Mouse (Mus musculus) thymus, postnatal 25 days (tissue): Measurements from ENCODE around the gene Slc1a7.

Experiments used
- DNase-seq: peaks from one replicate; pipeline ENCODE4 v3.0.0; 2022

Gene Slc1a7

DNA sequence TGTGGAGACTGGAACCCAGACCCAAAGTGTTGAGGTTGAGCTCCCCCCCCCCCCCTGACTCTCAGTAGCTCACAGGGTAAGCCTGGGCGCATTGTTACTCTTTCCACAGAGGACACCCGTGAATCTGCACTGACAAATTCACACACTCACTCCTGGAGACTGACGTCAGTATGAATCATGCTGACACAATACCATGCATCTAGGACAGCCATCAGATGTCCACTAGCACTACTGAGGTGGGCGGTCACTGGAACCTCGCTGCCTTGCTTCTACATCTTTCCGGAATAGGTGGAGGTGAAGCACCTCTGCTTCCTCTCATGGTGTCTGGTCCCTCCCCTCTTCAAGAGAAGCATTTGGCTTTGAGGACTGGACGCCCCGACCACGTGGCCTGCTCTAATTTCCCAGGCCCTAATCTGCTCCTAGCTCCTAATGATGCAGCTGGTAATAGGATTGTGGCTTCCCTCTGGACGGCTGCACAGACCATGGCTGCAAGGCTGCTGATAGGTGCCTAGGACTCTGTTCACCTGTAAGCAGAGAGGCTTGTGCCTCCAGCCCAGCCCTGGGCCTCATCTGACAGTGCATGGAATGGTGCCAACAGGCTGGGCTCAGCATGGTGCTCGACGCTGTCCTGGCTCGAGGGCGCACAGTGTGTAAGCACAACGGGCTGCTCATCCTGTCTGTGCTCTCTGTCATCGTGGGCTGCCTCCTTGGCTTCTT lies at the start of gene Slc1a7:
TSS of gene Slc1a7 (plus strand) at position 367 of the 717 bp plus-strand sequence.
- no peak for DNase-seq

DNA sequence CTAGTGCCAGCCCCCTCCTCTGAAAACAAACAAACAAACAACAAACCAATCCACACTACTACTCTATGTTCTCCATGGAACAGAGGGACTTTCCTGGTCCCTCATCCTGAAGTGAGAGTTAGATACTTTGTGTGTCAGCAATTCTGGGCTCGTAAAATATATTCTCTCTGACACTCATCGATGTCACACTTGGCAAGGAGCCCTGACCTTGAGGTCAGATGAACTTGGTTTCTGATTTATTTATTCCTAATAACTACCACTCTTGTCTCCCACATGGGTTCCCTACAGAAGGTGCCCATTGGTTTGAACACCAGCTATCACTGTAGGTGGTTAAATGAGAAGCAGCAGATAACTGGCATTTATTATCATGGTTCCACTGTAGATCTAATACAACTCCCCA lies 47.8 kb upstream of the Slc1a7 start:
- no peak for DNase-seq

DNA sequence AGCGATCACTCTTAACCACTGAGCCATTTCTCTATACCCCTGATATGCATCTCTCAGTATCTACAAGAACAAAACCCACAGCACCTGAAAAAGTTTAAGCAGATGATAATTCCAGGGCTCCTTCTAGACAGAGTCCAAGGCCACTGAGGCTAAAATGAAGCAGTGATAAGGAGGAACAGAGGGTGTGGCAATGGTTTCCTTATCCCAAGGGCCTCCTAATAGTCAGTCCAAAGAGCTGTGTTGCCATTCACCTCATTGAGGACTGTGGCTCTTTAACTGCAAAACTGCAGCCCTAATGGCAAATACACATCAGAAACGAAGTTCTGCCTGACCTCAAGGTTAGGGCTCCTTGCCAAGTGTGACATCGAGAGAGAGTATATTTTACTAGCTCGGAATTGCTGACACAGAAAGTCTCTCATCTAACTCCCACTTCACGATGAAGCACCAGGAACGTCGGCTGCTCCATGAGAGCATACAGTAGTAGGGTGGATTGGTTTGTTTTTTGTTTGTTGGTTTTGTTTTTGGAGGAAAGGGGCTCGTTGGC lies 46.9 kb upstream of the Slc1a7 start:
- no peak for DNase-seq

DNA sequence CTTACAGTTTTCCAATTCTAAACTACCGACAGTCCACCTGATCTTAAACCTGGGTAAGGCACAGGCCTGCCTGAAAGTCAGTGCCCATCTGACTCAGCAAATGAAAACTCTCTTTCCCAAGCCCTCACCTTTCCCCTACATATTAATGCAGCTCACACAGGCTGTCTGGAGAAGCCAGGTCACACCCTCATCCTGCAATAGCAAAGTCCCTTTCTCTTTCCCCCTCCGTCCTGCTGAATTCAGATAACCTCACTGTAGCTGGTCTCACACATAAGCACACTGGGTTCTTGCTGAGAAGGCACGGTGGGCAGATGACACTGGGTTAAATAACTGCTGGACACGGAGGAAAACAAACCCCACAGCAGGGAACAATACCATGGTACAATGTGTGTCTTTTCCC lies 46.2 kb upstream of the Slc1a7 start:
- no peak for DNase-seq

DNA sequence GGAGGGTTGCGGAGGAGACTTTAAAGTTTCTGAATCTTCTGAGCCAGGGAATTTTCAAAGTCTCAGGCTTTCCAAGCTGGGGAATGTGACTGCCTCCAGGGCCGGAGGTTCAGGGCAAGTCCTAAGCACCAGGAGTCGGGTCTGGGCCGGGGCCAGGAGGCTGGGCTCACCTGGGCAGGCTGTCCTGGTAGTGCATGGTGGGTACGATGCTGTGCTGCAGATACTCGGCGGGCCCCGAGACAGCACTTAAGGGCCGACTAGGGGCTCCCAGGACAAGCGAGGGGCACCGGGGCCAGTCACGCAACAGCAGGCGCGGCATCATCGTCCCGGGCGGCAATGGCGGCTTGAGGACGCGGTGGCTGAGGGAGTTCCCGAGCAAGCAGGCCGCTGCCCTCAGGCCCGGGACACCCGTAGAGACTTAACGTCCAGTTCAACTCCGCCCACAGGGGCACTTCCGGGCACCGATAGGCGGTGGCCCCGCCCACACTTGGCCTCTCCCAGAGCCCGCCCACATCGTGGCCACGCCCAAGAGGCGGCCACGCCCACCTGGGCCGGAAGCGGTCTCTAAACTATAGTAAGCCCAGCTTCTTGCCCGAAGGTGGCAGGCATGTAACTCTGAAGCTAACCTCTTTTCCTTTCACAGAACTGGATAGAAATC lies 44.9 kb upstream of the Slc1a7 start, which contains the start of gene Cpt2:
TSS of gene Cpt2 (minus strand) at position 466 of the 658 bp plus-strand sequence.
- peak; percentile 93 for DNase-seq

DNA sequence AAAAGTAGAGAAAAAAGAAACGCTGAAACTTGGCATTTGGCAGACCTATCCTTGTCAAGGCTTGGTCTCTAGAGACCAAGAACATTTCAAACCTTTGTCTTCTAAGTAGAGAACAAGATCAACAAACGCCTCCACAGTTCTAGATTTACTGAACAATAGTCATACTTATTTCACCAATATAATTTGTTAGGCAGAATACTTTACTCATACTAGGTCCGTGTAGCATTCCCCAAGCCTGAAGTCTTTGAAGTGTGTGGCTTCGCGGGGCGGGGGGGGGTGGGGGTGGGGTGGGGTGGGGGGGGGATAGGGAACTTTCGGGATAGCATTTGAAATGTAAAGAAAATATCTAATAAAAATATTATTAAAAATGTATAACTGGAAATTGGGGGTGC lies 44.3 kb upstream of the Slc1a7 start:
- no peak for DNase-seq

DNA sequence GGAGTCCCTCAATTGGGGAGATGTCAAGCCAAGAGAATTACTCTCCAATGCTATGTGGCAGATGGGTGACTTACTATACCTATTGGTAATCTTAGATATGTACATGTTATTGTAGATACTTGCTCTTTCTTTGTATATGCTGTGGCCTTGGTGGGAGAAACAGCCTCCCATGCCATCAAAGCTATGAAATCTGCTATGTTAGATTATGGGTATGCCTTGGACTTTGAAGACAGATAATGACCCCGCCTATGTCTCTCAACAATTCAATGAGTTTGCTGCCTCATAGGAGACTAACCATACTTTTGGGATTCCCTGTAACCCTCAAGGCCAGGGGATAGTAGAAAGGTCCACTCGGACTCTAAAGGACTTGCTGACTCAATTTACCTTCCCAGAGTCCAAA lies 39.9 kb upstream of the Slc1a7 start:
- no peak for DNase-seq

DNA sequence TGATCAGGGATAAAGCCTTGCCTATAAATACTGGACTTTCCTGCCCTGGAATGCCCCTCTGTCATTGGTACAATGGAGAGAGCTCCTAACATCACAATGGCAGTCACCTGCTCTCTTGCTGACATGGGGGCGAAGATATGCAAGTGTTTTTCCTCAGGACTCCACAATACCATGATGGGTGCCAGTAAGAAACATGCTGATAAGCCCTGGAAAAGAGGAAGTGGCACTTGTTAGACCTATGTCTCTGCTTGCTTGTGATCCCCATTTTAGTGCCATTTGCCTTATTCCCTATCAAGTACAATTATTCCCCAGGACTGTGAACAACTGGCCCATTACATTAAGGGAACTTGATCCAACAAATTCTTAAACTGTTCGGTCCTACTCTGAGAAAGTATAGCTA lies 39.4 kb upstream of the Slc1a7 start:
- no peak for DNase-seq

DNA sequence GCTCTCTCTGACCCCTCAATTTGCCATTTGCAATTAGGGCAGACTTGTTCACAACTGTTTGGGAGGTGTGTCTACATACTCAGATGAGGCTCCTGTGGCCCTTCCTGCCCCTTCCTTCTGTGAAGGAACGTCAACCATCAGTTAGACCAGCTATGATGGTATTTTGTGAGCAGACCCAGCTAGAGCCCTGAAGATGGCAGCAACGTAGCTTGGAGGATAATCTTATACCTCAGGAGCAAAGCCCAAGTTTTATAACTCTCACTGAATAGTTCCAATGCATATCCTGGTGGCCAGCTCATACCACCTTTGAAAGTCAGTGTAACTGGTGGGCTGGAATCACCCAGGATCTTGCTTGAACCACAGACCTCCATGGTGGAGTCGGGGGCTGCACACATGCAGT lies 36.7 kb upstream of the Slc1a7 start:
- no peak for DNase-seq

DNA sequence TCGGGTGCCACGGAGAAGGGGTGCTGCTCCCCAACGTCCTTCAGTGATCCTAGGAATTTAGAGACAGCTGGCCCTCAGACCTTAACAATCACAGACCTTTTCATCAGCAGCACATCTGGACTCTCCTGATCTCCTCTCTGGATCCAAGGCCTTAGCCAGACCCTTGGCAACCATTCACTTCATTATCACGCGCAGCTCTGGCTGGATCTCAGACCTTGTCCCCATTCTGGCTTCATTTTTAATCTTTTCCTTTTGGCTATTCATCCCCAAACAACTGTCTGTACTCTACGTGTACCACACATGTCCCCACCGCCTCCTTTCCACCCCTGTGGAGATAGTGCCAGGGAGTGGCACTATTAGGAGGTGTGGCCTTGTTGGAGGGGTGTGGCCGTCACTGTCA lies 34.9 kb upstream of the Slc1a7 start:
- no peak for DNase-seq

DNA sequence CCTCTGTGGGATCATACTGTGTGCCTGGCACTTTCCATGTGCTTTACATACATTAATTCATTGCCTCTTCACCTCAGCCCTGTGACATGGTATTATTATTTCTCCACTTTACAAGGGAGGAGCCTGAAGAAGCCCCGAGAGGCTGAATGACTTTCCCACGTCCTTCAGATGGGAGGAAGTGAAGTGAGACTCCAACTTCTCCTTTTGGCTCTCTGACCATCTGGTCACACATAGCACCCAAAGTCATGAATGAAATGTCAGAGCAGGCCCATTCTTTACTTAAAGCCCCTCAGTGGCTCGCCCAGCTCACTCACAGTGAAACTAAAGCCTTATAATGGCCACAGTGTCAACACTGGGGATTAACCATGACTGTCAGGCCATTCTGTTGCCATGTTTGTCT lies 32.9 kb upstream of the Slc1a7 start:
- DNase-seq: no peak

DNA sequence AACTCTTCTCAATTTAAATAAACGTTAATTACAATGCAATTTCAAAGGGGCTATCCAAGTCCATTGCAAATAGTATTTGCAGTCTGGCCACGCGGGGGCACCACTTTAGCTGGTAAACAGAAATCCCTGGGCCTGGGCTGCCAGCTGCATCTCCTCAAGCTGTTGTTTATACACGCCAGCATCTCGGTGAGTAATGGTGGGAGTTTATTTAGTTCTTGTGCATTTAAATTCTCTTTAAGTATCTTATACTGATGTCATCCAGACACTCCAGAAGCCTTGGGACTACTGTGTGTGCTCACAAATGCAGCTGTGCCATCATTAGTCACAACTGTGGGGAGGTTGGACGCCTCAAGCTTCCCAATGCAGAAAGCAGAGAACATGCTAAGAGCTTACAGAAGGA lies 30.8 kb upstream of the Slc1a7 start:
- peak; percentile 63 for DNase-seq

DNA sequence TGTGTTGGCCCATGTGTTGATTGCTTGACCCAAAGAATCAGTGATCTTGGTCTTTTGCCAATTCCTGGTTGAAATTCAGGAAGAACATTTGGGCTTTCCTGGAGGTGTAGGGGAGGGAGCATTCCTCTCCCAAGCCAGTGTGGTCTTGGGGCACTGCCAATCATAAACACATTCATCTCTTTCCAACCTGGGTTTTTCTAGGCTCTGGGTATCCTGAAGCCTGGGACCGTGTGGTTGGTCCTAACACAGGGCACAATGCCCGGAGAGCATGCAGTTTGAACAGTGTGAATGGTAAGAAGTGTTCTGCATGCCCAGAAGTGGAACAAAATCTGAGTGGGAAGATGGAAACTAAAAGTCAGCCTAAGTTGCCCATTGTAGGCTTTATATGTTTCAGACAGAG lies 30.0 kb upstream of the Slc1a7 start:
- DNase-seq: no peak

DNA sequence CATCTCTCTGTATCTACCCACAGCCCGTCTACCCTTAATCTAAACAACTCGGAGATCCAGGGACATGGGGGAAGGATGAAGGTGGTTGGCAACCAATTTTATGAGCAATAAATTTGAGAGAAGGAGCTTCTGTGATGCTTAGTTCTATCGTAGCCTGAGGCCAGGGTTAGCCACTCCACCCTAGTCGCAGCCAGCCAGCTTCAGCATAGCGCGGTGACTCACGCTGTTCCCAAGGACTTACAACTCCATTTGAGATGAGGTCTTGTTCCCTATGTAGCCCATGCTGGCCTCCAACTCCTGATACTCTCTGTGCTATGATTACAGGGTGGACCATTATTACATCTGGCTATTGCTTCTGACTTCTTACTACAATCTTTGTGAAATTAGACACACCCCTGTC lies 25.4 kb upstream of the Slc1a7 start:
- no peak for DNase-seq

DNA sequence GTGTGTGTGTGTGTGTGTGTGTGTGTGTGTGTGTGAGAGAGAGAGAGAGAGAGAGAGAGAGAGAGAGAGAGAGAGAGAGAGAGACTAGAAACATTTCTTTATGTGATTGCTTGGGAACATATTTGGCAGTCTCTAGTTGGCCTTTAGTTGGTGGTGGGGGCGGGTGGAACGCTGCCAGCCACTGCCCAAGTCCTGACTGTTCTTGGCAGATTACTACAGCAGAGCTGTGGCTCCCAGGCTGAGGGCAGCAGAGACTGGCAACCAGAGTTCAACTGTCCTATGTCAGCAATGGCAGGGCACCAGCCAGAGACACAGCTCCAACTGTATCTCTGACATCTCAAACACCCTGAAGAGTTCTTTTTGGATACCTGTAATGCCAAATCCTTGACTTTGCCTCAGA lies 24.0 kb upstream of the Slc1a7 start:
- DNase-seq: no peak

DNA sequence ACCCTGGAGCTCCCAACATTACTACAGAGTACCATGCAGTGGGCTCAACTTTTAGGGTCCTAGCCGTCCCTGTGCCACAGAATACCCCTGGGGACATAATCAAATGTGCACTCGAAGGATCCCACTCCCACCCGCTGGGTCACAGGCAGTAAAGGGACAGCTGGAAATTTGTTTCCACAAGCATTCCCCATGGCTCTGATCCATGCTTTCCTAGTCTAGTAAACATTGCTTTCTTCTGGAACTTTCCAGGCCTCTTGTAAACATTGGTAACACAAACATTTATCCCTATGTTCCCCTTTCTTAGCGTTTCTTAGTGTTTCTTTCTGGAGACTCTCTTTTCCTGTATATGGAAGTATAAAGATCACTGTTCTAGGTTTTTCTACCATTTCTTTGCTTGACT lies 18.2 kb upstream of the Slc1a7 start:
- DNase-seq: no peak

DNA sequence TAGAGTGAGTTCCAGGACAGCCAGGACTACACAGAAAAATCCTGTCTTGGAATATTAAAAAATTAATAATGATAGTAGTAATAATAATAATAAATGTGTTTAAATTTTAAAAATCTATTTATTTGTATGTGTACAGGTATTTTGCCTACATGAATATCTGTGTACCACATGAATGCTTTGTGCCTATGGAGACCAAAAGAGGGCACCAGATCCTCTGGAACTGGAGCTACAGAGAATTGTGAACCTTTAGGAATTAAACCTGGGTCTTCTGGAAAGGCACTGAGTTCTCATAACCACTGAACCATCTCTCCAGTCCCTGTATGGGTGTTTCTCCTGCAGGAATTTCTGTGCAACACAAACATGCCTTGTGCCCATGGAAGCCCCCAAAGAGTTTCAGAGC lies 15.3 kb upstream of the Slc1a7 start:
- DNase-seq: no peak

DNA sequence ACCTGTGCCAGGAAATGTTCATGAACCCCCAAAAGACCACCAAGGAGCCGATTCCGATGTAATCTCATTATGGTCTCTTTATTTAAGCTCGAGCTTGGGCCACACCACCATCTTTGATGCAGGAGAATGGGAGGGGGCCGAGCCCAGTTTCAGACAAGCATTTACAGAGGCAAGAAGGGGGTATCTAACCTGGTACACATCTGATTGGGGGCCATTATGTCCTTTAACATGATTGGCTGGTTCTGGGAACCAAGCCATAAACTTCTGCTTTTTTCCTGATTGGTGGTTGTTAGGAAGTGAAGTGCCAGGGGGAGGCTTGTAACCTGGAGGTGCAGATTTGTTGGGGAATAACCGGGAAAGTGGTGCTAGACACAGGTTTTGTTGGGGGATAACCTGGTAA lies 12.4 kb upstream of the Slc1a7 start:
- no peak for DNase-seq

DNA sequence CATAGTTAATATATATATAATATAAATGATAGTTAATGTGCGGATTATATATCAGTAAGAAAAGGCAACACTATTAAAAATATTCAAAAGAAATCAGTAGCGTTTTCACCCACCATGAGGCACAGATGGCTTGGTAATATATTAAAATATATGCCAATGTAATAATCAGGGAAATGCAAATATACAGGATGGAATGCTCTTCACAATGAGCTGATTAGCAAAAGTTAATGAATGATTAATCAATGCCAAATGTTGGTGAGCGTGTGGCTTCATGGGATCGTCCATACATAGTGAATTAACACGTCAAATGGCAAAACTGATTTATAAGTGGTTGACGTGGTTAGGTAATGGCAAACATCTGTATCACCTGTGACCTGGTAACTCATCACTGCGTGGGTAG lies 9.6 kb upstream of the Slc1a7 start:
- no peak for DNase-seq

DNA sequence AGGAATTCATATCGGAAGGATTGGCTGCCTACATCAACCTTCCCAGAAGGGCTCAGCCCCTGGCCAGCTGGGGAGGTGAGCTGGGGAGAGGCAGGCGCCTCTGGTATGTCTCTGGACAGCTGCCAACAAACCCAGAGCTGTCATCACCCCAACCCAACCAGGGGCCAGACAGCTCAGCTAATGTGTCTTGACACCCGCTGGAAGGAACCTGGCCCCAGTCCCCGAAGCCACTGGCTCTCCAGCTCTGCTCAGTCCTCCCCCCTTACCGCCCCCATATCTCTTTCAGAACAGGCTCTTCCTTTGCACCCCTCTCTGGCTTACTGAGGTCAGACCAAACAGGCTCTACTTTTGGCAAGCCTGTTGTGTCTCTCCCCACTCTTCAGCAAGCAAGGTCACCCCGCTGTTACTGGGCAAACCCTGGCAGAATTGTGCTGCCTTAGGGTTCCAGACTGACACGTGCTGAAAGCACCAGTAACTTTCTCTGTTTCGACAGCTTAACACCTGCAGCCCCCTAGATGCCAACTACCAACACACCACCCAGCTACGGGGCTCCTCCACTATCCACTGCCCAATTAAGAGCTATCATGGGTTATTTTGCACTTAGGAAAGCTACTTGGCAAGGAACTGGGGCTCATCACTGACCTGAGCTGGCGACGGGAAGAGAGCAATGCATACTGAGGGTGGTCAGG lies 5.9 kb upstream of the Slc1a7 start:
- DNase-seq: no peak

DNA sequence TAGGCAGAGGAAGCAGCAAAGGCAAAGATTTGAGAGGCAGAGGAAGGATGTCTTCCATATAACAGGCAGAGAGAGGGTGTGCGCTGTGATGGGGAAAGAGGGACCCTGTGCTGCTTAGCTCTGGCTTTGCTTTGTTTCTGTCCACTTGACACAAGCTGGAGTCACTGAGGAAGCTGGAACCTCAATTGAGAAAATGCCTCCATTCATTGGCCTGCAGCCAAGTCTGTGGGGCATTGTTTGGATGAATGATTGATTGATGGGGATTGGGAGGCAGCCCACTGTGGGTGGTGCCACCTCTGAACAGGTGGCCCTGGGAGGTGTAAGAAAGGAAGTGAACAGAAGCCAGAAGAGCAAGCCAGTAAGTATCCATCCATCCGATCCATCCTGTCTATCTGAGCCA lies 5.3 kb upstream of the Slc1a7 start:
- no peak for DNase-seq

DNA sequence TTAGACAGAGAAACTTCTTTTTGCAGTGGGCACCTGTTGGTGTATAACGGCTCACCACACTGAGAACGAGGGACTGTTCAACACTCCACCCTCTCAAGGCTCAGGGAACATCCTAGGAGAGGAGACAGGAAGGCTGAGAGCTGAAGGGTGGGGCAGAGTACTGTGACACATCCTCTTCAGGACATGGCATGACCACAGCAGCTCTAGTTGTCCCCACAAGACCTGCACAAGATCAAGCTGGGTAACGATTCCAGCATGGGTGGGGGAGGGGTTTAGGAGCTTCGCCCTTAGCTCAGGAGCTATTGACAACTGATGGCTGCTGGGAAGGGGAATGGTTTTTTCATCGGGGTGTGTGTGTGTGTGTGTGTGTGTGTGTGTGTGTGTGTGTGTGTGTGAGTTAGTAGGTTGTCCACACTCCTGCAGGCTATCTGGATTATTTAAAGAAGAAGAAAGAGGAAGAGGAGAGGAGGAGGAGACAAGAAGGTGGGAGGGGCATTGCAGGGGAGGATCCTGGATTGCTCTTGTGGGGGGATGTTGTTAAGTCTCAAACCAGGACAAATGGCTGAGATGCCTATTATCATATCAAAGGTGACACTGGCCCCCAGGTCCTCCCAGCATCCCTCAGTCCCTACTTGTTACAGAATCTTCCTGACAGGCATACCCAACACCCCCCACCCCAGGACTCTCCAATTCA lies 1.6 kb upstream of the Slc1a7 start:
- no peak for DNase-seq

DNA sequence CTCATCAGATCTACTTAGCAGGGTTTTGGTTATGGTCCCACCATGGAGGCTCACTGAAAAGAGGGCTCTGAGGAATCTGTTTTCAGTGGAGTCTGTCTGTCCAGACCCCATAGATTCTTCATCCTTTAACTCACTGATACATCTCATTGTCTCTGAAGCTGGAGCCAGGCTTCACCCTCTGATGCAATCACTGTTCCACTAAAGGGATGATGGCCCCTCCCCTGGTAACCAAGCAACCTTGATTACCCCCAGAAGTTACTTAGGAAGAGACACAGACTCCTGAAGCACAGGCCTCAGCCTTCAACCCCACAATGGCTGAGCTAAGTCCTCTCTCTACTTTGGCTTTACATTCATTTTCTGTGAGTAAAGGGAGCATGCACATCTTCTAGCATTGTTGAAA lies 1.6 kb downstream of the Slc1a7 start:
- no peak for DNase-seq
